Mouse (Mus musculus) olfactory bulb, adult 2 months (tissue): Measurements from ENCODE around the gene Nae1.

ENCODE experiments used
- CTCF ChIP-seq: fragments of 200-500 bp; IDR thresholded peaks from 2 replicates; pipeline ENCODE4 v1.5.1; 2012; ENCODE audit warnings: low read depth, mild to moderate bottlenecking, low read length, moderate library complexity; ENCODE audit not compliant: insufficient read depth
- POLR2A ChIP-seq: fragments of 200-500 bp; IDR thresholded peaks from 2 replicates; pipeline ENCODE4 v1.6.1; 2012; ENCODE audit warnings: mild to moderate bottlenecking, low read depth, low read length, moderate library complexity; ENCODE audit not compliant: insufficient read depth

DNA sequence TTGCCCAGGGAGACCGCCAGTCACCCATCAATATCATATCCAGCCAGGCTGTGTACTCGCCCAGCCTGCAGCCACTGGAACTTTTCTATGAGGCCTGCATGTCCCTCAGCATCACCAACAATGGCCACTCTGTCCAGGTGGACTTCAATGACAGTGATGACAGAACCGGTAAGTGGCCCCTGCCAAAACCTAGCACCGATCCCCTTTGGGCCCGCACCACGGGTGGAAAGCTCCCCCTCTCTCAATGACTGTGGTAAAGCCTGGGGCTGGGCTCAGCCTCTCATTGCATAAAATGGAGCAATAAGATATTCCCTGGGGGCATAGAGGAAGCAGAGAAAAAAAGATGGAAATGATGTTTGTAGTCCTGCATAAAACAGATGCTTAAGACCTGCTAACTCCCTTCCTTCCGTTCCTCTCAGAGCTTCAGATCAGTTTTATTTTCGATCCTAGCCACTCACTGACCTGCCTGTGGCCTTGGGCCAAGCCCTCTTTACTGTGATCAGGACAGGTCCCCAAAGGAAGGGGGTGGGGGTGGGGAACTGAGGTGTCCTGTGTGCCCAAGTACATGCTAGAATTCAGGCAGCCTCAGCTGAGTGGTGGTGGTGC is 9.1 kb upstream of the Nae1 start:
- TF ChIP-seq CTCF (no peak), POLR2A (no peak)
